13 mouse cellular contexts compared by ENCODE assay signal in the genomic region with DNA sequence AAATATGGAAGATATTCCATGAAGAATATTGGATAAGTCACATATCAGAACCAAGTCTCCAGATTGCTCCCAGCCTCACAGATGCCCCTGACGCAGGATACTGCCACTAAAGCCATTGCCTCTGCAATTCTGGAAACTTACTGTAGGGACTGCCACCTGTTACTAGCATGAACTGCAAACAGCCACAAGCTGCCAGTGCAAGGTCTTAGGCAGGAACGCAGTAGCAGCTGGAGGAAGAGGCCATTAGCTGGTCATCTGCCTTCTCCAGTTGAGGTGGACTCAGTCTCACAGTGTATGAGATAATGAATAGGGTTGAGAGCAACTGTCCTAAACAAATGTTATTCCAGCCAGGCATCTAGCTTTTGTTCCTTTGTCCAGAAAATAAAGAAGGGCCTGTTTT.
DNase-seq lines count a peak whose midpoint lies in the region; ATAC-seq and TF ChIP-seq lines count a peak whose summit lies in the region.
"Had no signal": no experiment of that assay in that cellular context is flagged by ENCODE, and none has a peak within 500 bp of the region (broad histone marks: within the 10 kb centered on the region; RNA-seq: fewer than 3 reads in every experiment).

No protein-coding gene starts in this region.

- no peak for TF ChIP-seq POLR2A in heart, adult 2 months (IDR thresholded peaks at IDR 0.05; ENCODE audit: insufficient read depth, low read depth, low read length)

- no peak for DNase-seq in heart, adult 2 months
- no peak for DNase-seq in limb, embryonic 10.5 days (ENCODE audit: low spot score)
- DNase-seq in forebrain, embryonic 10.5 days (ENCODE audit: extremely low spot score, low spot score): no peak
- DNase-seq in testis, postnatal 10 days (ENCODE audit: low spot score): no peak
- DNase-seq in spleen, postnatal 10 days (ENCODE audit: low spot score in 2 of 2): no peak
- DNase-seq: B cell, adult 2 months; cerebellum, adult 9-11 months had no signal

- WGBS in heart, embryonic 12.5 days: 75% methylated on average over 2 of the region's 2 CpGs
- 71% methylated on average over 2 of the region's 2 CpGs for WGBS in heart, adult 2 months
- 69% methylated on average over 2 of the region's 2 CpGs for WGBS in limb, embryonic 13.5 days
- 82% methylated on average over 2 of the region's 2 CpGs for WGBS in limb, embryonic 10.5 days
- WGBS in forebrain, embryonic 10.5 days: 85% methylated on average over 2 of the region's 2 CpGs
- 72% methylated on average over 2 of the region's 2 CpGs for WGBS in hindbrain, embryonic 13.5 days

- no peak for TF ChIP-seq EP300 in heart, adult 2 months (IDR thresholded peaks at IDR 0.05; ENCODE audit: insufficient read depth, low read depth, low read length)

- H3K9me3 ChIP-seq in heart, embryonic 12.5 days (replicated peaks): no peaks in the 10 kb centered on the region
- no peaks in the 10 kb centered on the region for H3K9me3 ChIP-seq in limb, embryonic 13.5 days
- H3K9me3 ChIP-seq in limb, embryonic 10.5 days (replicated peaks): no peaks in the 10 kb centered on the region
- no peaks in the 10 kb centered on the region for H3K9me3 ChIP-seq in forebrain, embryonic 10.5 days
- no peaks in the 10 kb centered on the region for H3K9me3 ChIP-seq in hindbrain, embryonic 13.5 days
- H3K9me3 ChIP-seq: G1E; liver, embryonic 12.5 days; megakaryocyte, embryonic 14.5 days had no signal

- no peak overlapping the region for H3K4me2 ChIP-seq in heart, embryonic 12.5 days
- H3K4me2 ChIP-seq in limb, embryonic 13.5 days (replicated peaks): no peak overlapping the region
- H3K4me2 ChIP-seq in hindbrain, embryonic 13.5 days: no peak overlapping the region
- H3K4me2 ChIP-seq: liver, embryonic 12.5 days had no signal

- H3K9ac ChIP-seq in heart, embryonic 12.5 days: no peak overlapping the region
- no peak overlapping the region for H3K9ac ChIP-seq in heart, adult 2 months (ENCODE audit: low read depth, low read length)
- no peak overlapping the region for H3K9ac ChIP-seq in limb, embryonic 13.5 days
- H3K9ac ChIP-seq in hindbrain, embryonic 13.5 days: no peak overlapping the region
- H3K9ac ChIP-seq: liver, embryonic 12.5 days had no signal

- H3K4me1 ChIP-seq in heart, embryonic 12.5 days (replicated peaks): peaks cover 45% of the 10 kb centered on the region
- H3K4me1 ChIP-seq in heart, adult 2 months (ENCODE audit: control insufficient read depth, insufficient read depth, low read length): peaks cover 15% of the 10 kb centered on the region
- H3K4me1 ChIP-seq in limb, embryonic 13.5 days: peaks cover 9% of the 10 kb centered on the region
- H3K4me1 ChIP-seq in limb, embryonic 10.5 days: peaks cover 15% of the 10 kb centered on the region
- peaks cover 22% of the 10 kb centered on the region for H3K4me1 ChIP-seq in forebrain, embryonic 10.5 days
- H3K4me1 ChIP-seq in hindbrain, embryonic 13.5 days (replicated peaks): peaks cover 15% of the 10 kb centered on the region
- H3K4me1 ChIP-seq: liver, embryonic 12.5 days; megakaryocyte, embryonic 14.5 days had no signal

- H3K36me3 ChIP-seq in heart, embryonic 12.5 days: no peaks in the 10 kb centered on the region
- no peaks in the 10 kb centered on the region for H3K36me3 ChIP-seq in heart, adult 2 months (ENCODE audit: control insufficient read depth, insufficient read depth, low read length)
- H3K36me3 ChIP-seq in limb, embryonic 13.5 days: no peaks in the 10 kb centered on the region
- no peaks in the 10 kb centered on the region for H3K36me3 ChIP-seq in limb, embryonic 10.5 days
- H3K36me3 ChIP-seq in forebrain, embryonic 10.5 days (replicated peaks): no peaks in the 10 kb centered on the region
- no peaks in the 10 kb centered on the region for H3K36me3 ChIP-seq in hindbrain, embryonic 13.5 days
- H3K36me3 ChIP-seq: liver, embryonic 12.5 days had no signal

- H3K27me3 ChIP-seq in heart, embryonic 12.5 days (replicated peaks): no peaks in the 10 kb centered on the region
- H3K27me3 ChIP-seq in heart, adult 2 months (ENCODE audit: control insufficient read depth, insufficient read depth, low read length): no peaks in the 10 kb centered on the region
- peaks cover 44% of the 10 kb centered on the region; the same call in 1 of the 2 replicates for H3K27me3 ChIP-seq in limb, embryonic 13.5 days
- peaks cover 76% of the 10 kb centered on the region for H3K27me3 ChIP-seq in limb, embryonic 10.5 days (ENCODE audit: low read depth, poor library complexity, severe bottlenecking)
- peaks cover 73% of the 10 kb centered on the region for H3K27me3 ChIP-seq in forebrain, embryonic 10.5 days (ENCODE audit: poor library complexity, severe bottlenecking)
- H3K27me3 ChIP-seq in hindbrain, embryonic 13.5 days: peaks cover 25% of the 10 kb centered on the region; the same call in 1 of the 2 replicates

- H3K79me2 ChIP-seq in heart, adult 2 months (replicated peaks; ENCODE audit: control insufficient read depth, insufficient read depth, low read length): no peaks in the 10 kb centered on the region

- ATAC-seq in heart, embryonic 12.5 days (ENCODE audit: insufficient number of reproducible peaks, low FRiP score): no peak
- ATAC-seq in limb, embryonic 13.5 days (ENCODE audit: low FRiP score, low read depth): peak; percentile 38; the same call in 1 of the 2 replicates
- no peak for ATAC-seq in hindbrain, embryonic 13.5 days (ENCODE audit: low FRiP score)
- ATAC-seq: liver, embryonic 12.5 days had no signal

- intact Hi-C loops in heart, adult 2 months (cut with DNase I): no loop called here

- H3K4me3 ChIP-seq in heart, embryonic 12.5 days: no peak overlapping the region
- H3K4me3 ChIP-seq in heart, adult 2 months: no peak overlapping the region
- no peak overlapping the region for H3K4me3 ChIP-seq in limb, embryonic 13.5 days
- no peak overlapping the region for H3K4me3 ChIP-seq in limb, embryonic 10.5 days
- no peak overlapping the region for H3K4me3 ChIP-seq in forebrain, embryonic 10.5 days
- H3K4me3 ChIP-seq in hindbrain, embryonic 13.5 days: no peak overlapping the region
- H3K4me3 ChIP-seq: liver, embryonic 12.5 days; megakaryocyte, embryonic 14.5 days had no signal

- H3K27ac ChIP-seq in heart, embryonic 12.5 days (ENCODE audit: poor library complexity, severe bottlenecking): peak overlapping the region; percentile 77
- H3K27ac ChIP-seq in heart, adult 2 months: no peak overlapping the region; the same call in 1 of the 2 replicates
- H3K27ac ChIP-seq in limb, embryonic 13.5 days: no peak overlapping the region
- H3K27ac ChIP-seq in limb, embryonic 10.5 days: no peak overlapping the region
- H3K27ac ChIP-seq in forebrain, embryonic 10.5 days: peak overlapping the region; percentile 77
- peak overlapping the region; percentile 62 for H3K27ac ChIP-seq in hindbrain, embryonic 13.5 days
- H3K27ac ChIP-seq: liver, embryonic 12.5 days had no signal

- TF ChIP-seq CTCF in heart, adult 2 months (IDR thresholded peaks at IDR 0.05): no peak

Comparison
In these comparisons a context has a peak if more than half of its experiments do, and no peak if none do; other contexts are left out.
1. H3K27ac ChIP-seq: peak in heart, embryonic 12.5 days (single experiment), forebrain, embryonic 10.5 days (single experiment) and hindbrain, embryonic 13.5 days (single experiment); none in heart, adult 2 months (single experiment), limb, embryonic 13.5 days (single experiment) and limb, embryonic 10.5 days (single experiment).